Mouse (Mus musculus): ENCODE data around the gene Cypt15. TPM values are rescaled to one million over a fixed set of nuclear protein-coding genes. Genes with fewer than 3 reads are reported as not detected.
"Not testable (repeated sequence)": the region's sequence is repeated elsewhere in the genome, so short reads cannot be mapped to it uniquely, and the experiment has no call there.

Gene Cypt15
- polyA plus RNA-seq (2015; fragmentation: Nextera tagmentation; extraction: Ambion mirVana), result not detected in 2 replicates

DNA sequence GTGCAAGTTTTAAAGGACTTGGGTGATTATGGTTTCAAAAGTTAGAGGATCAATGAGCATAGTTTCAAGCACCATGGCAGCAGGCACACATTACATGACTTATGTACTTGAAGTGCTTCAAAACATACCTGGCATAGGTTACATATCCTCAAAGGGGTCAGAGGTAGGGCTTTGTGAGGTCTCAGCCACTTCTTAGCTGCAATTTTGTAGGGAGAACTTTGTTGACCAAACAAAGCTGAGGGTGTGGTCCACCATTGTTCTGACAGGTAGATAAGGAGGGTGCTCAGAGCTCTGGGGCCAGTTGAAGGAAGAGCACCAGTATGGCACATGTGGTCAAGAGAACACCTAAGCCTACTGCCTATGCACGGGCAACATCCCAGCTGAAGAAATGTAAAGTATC is at the start of gene Cypt15:
TSS of gene Cypt15 (plus strand) at position 301 of the 400 bp plus-strand sequence.
- not testable (repeated sequence) for DNase-seq (ENCODE audit: low spot score)

GRCm38 (mm10) chrX:39370932-39371331 is 24.9 kb downstream of the Cypt15 start:
- DNase-seq (ENCODE audit: low spot score), result no peak

GRCm38 (mm10) chrX:39378830-39379229 is 32.8 kb downstream of the Cypt15 start:
- no peak for DNase-seq (ENCODE audit: low spot score)

DNA sequence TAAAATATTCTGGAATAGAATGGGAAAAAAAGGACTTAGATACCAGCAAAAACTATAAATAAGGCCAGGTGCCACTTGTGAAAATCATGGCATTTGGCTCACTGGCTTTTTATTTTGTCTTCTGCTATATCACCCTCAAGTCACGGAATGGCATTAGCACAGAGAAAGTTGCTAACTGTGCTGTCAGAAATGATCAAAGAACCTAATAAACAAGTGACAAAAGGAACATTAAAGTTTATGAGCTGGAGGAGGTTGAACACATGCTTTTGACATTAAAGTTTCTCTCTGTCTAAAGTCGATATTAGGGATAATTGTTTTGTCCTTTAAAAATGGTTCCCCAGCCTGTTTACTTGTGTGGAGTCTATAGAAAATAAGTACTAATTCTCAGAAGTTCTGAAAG is 37.7 kb downstream of the Cypt15 start:
- no peak for DNase-seq (ENCODE audit: low spot score)

Measured in thymus, postnatal 0 days (tissue).